In the genomic region with DNA sequence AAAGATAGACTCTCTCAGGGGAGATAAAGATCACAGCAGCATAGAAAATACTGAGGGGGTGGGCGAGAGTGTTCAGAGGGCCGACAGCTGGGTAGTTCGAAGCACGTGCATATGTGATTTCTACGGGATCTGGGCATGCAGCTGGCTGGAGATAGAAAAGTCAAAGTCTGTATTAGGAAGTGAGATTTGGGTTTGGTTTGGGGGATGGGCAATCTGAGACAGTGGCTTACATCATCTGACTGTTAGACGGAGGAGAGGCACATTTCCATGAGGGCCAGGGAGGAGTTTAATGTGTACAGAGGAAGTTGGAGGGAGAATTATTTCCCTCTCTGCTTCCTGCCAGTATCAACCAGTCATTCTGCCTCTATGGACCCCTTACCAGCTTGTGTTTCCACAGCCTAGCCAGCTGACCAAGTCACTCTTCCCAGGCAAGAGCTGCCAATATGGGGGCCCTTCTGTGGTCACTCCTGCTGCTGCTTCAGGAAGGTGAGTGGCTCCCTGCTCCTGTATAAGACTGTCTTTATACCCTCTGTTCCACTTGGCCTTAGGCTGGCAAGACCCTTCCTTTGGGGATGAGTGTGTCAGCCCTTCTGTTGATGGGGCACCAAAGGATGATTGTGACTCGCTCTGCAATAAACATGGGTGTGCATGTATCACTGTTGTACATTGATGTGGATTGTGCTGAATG, we compare ENCODE assay signal across 10 mouse cellular contexts. TPM values are rescaled to one million over a fixed set of nuclear protein-coding genes. Genes with fewer than 3 reads are reported as not detected.
DNase-seq lines count a peak whose midpoint lies in the region; ATAC-seq lines count a peak whose summit lies in the region.
"Had no signal": no experiment of that assay in that cellular context is flagged by ENCODE, and none has a peak within 500 bp of the region (broad histone marks: within the 10 kb centered on the region; RNA-seq: fewer than 3 reads in every experiment).

Gene Slamf9, plus strand, starts transcription at position 305 of the 688 bp plus-strand sequence.

- no peaks in the 10 kb centered on the region for H3K36me3 ChIP-seq in embryonic facial prominence, embryonic 14.5 days (ENCODE audit: control insufficient read depth, insufficient read depth, low read length)
- H3K36me3 ChIP-seq in liver, embryonic 11.5 days (ENCODE audit: control insufficient read depth, insufficient read depth, low read length): no peaks in the 10 kb centered on the region
- no peaks in the 10 kb centered on the region for H3K36me3 ChIP-seq in forebrain, embryonic 11.5 days (ENCODE audit: control insufficient read depth, insufficient read depth, low read length)

- H3K9ac ChIP-seq in embryonic facial prominence, embryonic 14.5 days (ENCODE audit: low read depth, low read length): no peak within 1 kb of the TSS
- no peak within 1 kb of the TSS for H3K9ac ChIP-seq in liver, embryonic 11.5 days (ENCODE audit: low read depth, low read length)
- H3K9ac ChIP-seq in forebrain, embryonic 11.5 days (ENCODE audit: low read length): no peak within 1 kb of the TSS

- no peak within 1 kb of the TSS for H3K4me3 ChIP-seq in embryonic facial prominence, embryonic 14.5 days (ENCODE audit: low read depth, low read length)
- H3K4me3 ChIP-seq in liver, embryonic 11.5 days (ENCODE audit: low read depth, low read length): no peak within 1 kb of the TSS
- no peak within 1 kb of the TSS for H3K4me3 ChIP-seq in forebrain, embryonic 11.5 days (ENCODE audit: low read depth, low read length)

- no peak within 1 kb of the TSS for H3K27ac ChIP-seq in embryonic facial prominence, embryonic 14.5 days (replicated peaks; ENCODE audit: low read depth, low read length)
- H3K27ac ChIP-seq in liver, embryonic 11.5 days (ENCODE audit: low read depth, low read length): no peak within 1 kb of the TSS
- H3K27ac ChIP-seq in forebrain, embryonic 11.5 days (ENCODE audit: low read depth, low read length): no peak within 1 kb of the TSS
- H3K27ac ChIP-seq: kidney, postnatal 0 days had no signal

- no peak within 1 kb of the TSS for H3K4me2 ChIP-seq in embryonic facial prominence, embryonic 14.5 days (ENCODE audit: low read depth, low read length)
- H3K4me2 ChIP-seq in liver, embryonic 11.5 days: no peak within 1 kb of the TSS
- no peak within 1 kb of the TSS for H3K4me2 ChIP-seq in forebrain, embryonic 11.5 days (ENCODE audit: low read depth, low read length, severe bottlenecking)

- no peaks in the 10 kb centered on the region for H3K27me3 ChIP-seq in embryonic facial prominence, embryonic 14.5 days (replicated peaks; ENCODE audit: control insufficient read depth, insufficient read depth, low read length)
- peaks cover 2% of the 10 kb centered on the region; the same call in 1 of the 2 replicates for H3K27me3 ChIP-seq in liver, embryonic 11.5 days (replicated peaks; ENCODE audit: control insufficient read depth, insufficient read depth, low read length)
- no peaks in the 10 kb centered on the region for H3K27me3 ChIP-seq in forebrain, embryonic 11.5 days (ENCODE audit: control insufficient read depth, insufficient read depth, low read length)

- intact Hi-C loops in heart, postnatal 14 days (cut with DNase I): no loop called here

- peak; percentile 18; the same call in 1 of the 2 replicates for ATAC-seq in embryonic facial prominence, embryonic 14.5 days (ENCODE audit: low read depth)
- 0 out of 2 replicates have a peak, but pooled peaks have one; percentile 23 for ATAC-seq in liver, embryonic 11.5 days (replicated peaks; ENCODE audit: low FRiP score)
- no peak for ATAC-seq in forebrain, embryonic 11.5 days (replicated peaks; ENCODE audit: low FRiP score)

- H3K9me3 ChIP-seq in embryonic facial prominence, embryonic 14.5 days (ENCODE audit: control insufficient read depth, low read length): no peaks in the 10 kb centered on the region
- H3K9me3 ChIP-seq in liver, embryonic 11.5 days (ENCODE audit: control insufficient read depth, low read length): no peaks in the 10 kb centered on the region
- no peaks in the 10 kb centered on the region for H3K9me3 ChIP-seq in forebrain, embryonic 11.5 days (ENCODE audit: control insufficient read depth, low read length)

- WGBS in embryonic facial prominence, embryonic 14.5 days: 65% methylated on average over 7 of the region's 7 CpGs
- 45% methylated on average over 7 of the region's 7 CpGs for WGBS in liver, embryonic 11.5 days
- WGBS in forebrain, embryonic 11.5 days: 87% methylated on average over 7 of the region's 7 CpGs

- DNase-seq in heart, adult 11 months: peak; percentile 97
- no peak for DNase-seq in heart, postnatal 14 days
- DNase-seq in embryonic facial prominence, embryonic 14.5 days (ENCODE audit: low spot score): peak; percentile 29
- no peak for DNase-seq in liver, embryonic 11.5 days (ENCODE audit: low spot score)
- peak; percentile 35 to 52 for DNase-seq in monocyte, adult 2 months (ENCODE audit: low read depth in 1 of 2, low spot score in 2 of 2)
- DNase-seq in adrenal gland, postnatal 25 days: no peak
- no peak for DNase-seq in cerebellum, postnatal 4 days (ENCODE audit: low spot score in 2 of 2)
- DNase-seq in forebrain, embryonic 11.5 days (ENCODE audit: low spot score): no peak
- DNase-seq: right cerebral cortex, postnatal 14 days had no signal

- no peaks in the 10 kb centered on the region for H3K4me1 ChIP-seq in embryonic facial prominence, embryonic 14.5 days (ENCODE audit: control insufficient read depth, insufficient read depth, low read length)
- peaks cover 4% of the 10 kb centered on the region; the same call in 1 of the 2 replicates for H3K4me1 ChIP-seq in liver, embryonic 11.5 days (replicated peaks; ENCODE audit: control insufficient read depth, insufficient read depth, low read length)
- no peaks in the 10 kb centered on the region for H3K4me1 ChIP-seq in forebrain, embryonic 11.5 days (replicated peaks; ENCODE audit: control insufficient read depth, insufficient read depth, low read length)

RNA-seq across cellular contexts. Expression of gene Slamf9, which starts in this region (rescaled TPM):
- total RNA-seq in heart, postnatal 14 days (2021): 1 to 10 TPM in 1 of 2 experiments, under 1 TPM in 1; 0.98 to 1.1 TPM
- polyA plus RNA-seq in embryonic facial prominence, embryonic 14.5 days (2014; fragmentation: Nextera tagmentation; extraction: Ambion mirVana): 0.68 and 0.77 TPM in 2 replicates
- 0.55 and 1.4 TPM in 2 replicates for polyA plus RNA-seq in liver, embryonic 11.5 days (2014; fragmentation: Nextera tagmentation; extraction: Ambion mirVana)
- 1.9 and 3.4 TPM in 2 replicates for total RNA-seq in adrenal gland, postnatal 25 days (2021)
- 0.27 and 0.28 TPM in 2 replicates for polyA plus RNA-seq in forebrain, embryonic 11.5 days (2014; fragmentation: Nextera tagmentation; extraction: Ambion mirVana)

Comparison
In these comparisons a context has a peak if more than half of its experiments do, and no peak if none do; other contexts are left out.
1. DNase-seq: peak in heart, adult 11 months (single experiment) and monocyte, adult 2 months (2 of 2); none in heart, postnatal 14 days (0 of 2), liver, embryonic 11.5 days (single experiment), adrenal gland, postnatal 25 days (single experiment), cerebellum, postnatal 4 days (0 of 2) and forebrain, embryonic 11.5 days (single experiment).
2. Peak in DNase-seq and ATAC-seq in embryonic facial prominence, embryonic 14.5 days; RNA of the gene not detected or under 1 TPM.